Mouse (Mus musculus) myocyte (in vitro differentiated cells): ENCODE data around the gene Wnt10b.

Source experiments
- CEBPB ChIP-seq: IDR thresholded peaks from 2 replicates; pipeline ENCODE4 v1.6.1; 2011; ENCODE audit warnings: mild to moderate bottlenecking, moderate library complexity; ENCODE audit not compliant: poor library complexity, insufficient read depth, severe bottlenecking
- POLR2A ChIP-seq: IDR thresholded peaks from one replicate; pipeline ENCODE4 v1.6.1; 2011; ENCODE audit warnings: low read depth, mild to moderate bottlenecking, control low read depth, moderate library complexity; ENCODE audit not compliant: insufficient read length
- TCF12 ChIP-seq: IDR thresholded peaks from one replicate; pipeline ENCODE4 v1.6.1; 2011; ENCODE audit warnings: mild to moderate bottlenecking, control low read depth; ENCODE audit not compliant: poor library complexity, insufficient read depth, severe bottlenecking
- TCF3 ChIP-seq: IDR thresholded peaks from one replicate; pipeline ENCODE4 v1.6.1; 2011; ENCODE audit warnings: low read depth, control low read depth; ENCODE audit not compliant: insufficient read length
- USF1 ChIP-seq: IDR thresholded peaks from one replicate; pipeline ENCODE4 v1.6.1; 2011; ENCODE audit warnings: low read depth, mild to moderate bottlenecking, control low read depth, moderate library complexity

DNA sequence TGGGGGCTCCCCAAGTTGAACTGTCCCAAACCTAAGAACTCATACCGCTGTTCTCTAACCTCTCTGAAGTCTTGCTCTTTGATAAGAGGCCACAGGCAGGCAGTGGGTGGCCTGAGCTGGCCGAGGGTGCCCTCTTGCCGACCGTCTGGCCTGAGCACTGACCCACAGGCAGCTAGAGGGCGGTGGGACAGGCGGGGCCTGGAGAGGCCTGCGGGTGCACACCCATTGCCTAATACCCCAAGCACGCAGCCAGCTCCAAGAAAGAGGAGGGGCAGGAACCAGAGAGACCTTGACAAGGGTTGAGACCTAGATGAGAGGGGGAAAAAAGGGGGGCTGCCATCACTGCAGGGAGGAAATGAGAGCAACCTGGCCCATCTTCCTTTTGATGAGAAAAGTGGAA lies 2.1 kb upstream of the Wnt10b start:
- TF ChIP-seq POLR2A (peak; percentile 71), USF1 (no peak), TCF3 (no peak), TCF12 (no peak), CEBPB (peak; percentile 82; the same call in 1 of the 2 replicates)
